In genomic region chr14:24863116-24863515, GRCm38 (mm10) we compare ENCODE assay signal across 17 mouse cellular contexts.
DNase-seq lines count a peak whose midpoint lies in the region; ATAC-seq lines count a peak whose summit lies in the region.
"Had no signal": no experiment of that assay in that cellular context is flagged by ENCODE, and none has a peak within 500 bp of the region (broad histone marks: within the 10 kb centered on the region; RNA-seq: fewer than 3 reads in every experiment).

No protein-coding gene starts in this region.

- H3K4me3 ChIP-seq in forebrain, embryonic 14.5 days (ENCODE audit: low read depth, low read length): no peak overlapping the region
- no peak overlapping the region for H3K4me3 ChIP-seq in forebrain, embryonic 13.5 days
- H3K4me3 ChIP-seq in hindbrain, embryonic 10.5 days: no peak overlapping the region
- no peak overlapping the region for H3K4me3 ChIP-seq in hindbrain, embryonic 14.5 days (replicated peaks; ENCODE audit: low read length)
- H3K4me3 ChIP-seq: hindbrain, embryonic 13.5 days; intestine, embryonic 15.5 days; midbrain, embryonic 13.5 days had no signal

- ATAC-seq in forebrain, embryonic 14.5 days: peak; percentile 29; the same call in 1 of the 2 replicates
- no peak for ATAC-seq in forebrain, embryonic 13.5 days
- ATAC-seq in hindbrain, embryonic 14.5 days (ENCODE audit: low FRiP score): no peak
- ATAC-seq: intestine, embryonic 15.5 days; lung, postnatal 0 days; midbrain, embryonic 13.5 days had no signal

- no peaks in the 10 kb centered on the region for H3K36me3 ChIP-seq in forebrain, embryonic 14.5 days (ENCODE audit: control insufficient read depth, insufficient read depth, low read length)
- no peaks in the 10 kb centered on the region for H3K36me3 ChIP-seq in forebrain, embryonic 13.5 days (ENCODE audit: poor library complexity, severe bottlenecking)
- H3K36me3 ChIP-seq in hindbrain, embryonic 10.5 days: no peaks in the 10 kb centered on the region
- H3K36me3 ChIP-seq in hindbrain, embryonic 14.5 days (replicated peaks; ENCODE audit: control insufficient read depth, insufficient read depth): no peaks in the 10 kb centered on the region
- H3K36me3 ChIP-seq: hindbrain, embryonic 13.5 days; intestine, embryonic 15.5 days; midbrain, embryonic 13.5 days had no signal

- no peak for DNase-seq in forebrain, embryonic 14.5 days (ENCODE audit: low spot score)
- DNase-seq in hindbrain, embryonic 10.5 days (ENCODE audit: low spot score): no peak
- DNase-seq in hindbrain, embryonic 14.5 days (ENCODE audit: low spot score): no peak
- DNase-seq in right cerebral cortex, postnatal 4 days: peak; percentile 20
- no peak for DNase-seq in right cerebral cortex, postnatal 25 days
- DNase-seq in retina, embryonic 14.5 days (ENCODE audit: low spot score): no peak
- DNase-seq: adrenal gland, postnatal 14 days; cerebellum, postnatal 36 days; heart, adult 18-20 months; liver; thymus, adult 18-20 months; thymus, postnatal 4 days had no signal

- H3K4me2 ChIP-seq in forebrain, embryonic 14.5 days (ENCODE audit: low read length): no peak overlapping the region
- no peak overlapping the region for H3K4me2 ChIP-seq in forebrain, embryonic 13.5 days
- no peak overlapping the region for H3K4me2 ChIP-seq in hindbrain, embryonic 14.5 days (replicated peaks)
- H3K4me2 ChIP-seq: hindbrain, embryonic 13.5 days; intestine, embryonic 15.5 days; midbrain, embryonic 13.5 days had no signal

- WGBS in forebrain, embryonic 14.5 days: 59% methylated on average over 8 of the region's 8 CpGs
- WGBS in forebrain, embryonic 13.5 days: 60% methylated on average over 8 of the region's 8 CpGs
- WGBS in hindbrain, embryonic 10.5 days: 85% methylated on average over 8 of the region's 8 CpGs
- 67% methylated on average over 8 of the region's 8 CpGs for WGBS in hindbrain, embryonic 14.5 days

- H3K27ac ChIP-seq in forebrain, embryonic 14.5 days (ENCODE audit: low read depth, low read length): no peak overlapping the region
- no peak overlapping the region for H3K27ac ChIP-seq in forebrain, embryonic 13.5 days
- H3K27ac ChIP-seq in hindbrain, embryonic 10.5 days: 0 out of 2 replicates have a peak overlapping the region, but pooled peaks have one; percentile 12
- H3K27ac ChIP-seq in hindbrain, embryonic 14.5 days: no peak overlapping the region
- H3K27ac ChIP-seq: hindbrain, embryonic 13.5 days; intestine, embryonic 15.5 days; midbrain, embryonic 13.5 days had no signal

- H3K9ac ChIP-seq in forebrain, embryonic 14.5 days (ENCODE audit: low read length): no peak overlapping the region
- no peak overlapping the region for H3K9ac ChIP-seq in forebrain, embryonic 13.5 days
- no peak overlapping the region for H3K9ac ChIP-seq in hindbrain, embryonic 14.5 days
- H3K9ac ChIP-seq: hindbrain, embryonic 13.5 days; intestine, embryonic 15.5 days; midbrain, embryonic 13.5 days had no signal

- peaks cover 2% of the 10 kb centered on the region; the same call in 1 of the 2 replicates for H3K4me1 ChIP-seq in forebrain, embryonic 14.5 days (ENCODE audit: control insufficient read depth, insufficient read depth, low read length)
- H3K4me1 ChIP-seq in forebrain, embryonic 13.5 days: peaks cover 9% of the 10 kb centered on the region
- peaks cover 16% of the 10 kb centered on the region for H3K4me1 ChIP-seq in hindbrain, embryonic 10.5 days (replicated peaks)
- no peaks in the 10 kb centered on the region; the same call in 1 of the 2 replicates for H3K4me1 ChIP-seq in hindbrain, embryonic 14.5 days (replicated peaks; ENCODE audit: control insufficient read depth, insufficient read depth, low read length)

- H3K27me3 ChIP-seq in forebrain, embryonic 14.5 days (replicated peaks; ENCODE audit: control insufficient read depth, insufficient read depth, low read length): no peaks in the 10 kb centered on the region
- H3K27me3 ChIP-seq in forebrain, embryonic 13.5 days: 0 out of 2 replicates have a peak, but pooled peaks cover under 1% of the 10 kb centered on the region
- H3K27me3 ChIP-seq in hindbrain, embryonic 10.5 days (ENCODE audit: insufficient read depth, poor library complexity, severe bottlenecking): no peaks in the 10 kb centered on the region
- no peaks in the 10 kb centered on the region for H3K27me3 ChIP-seq in hindbrain, embryonic 14.5 days (ENCODE audit: control insufficient read depth, insufficient read depth, low read length)
- H3K27me3 ChIP-seq: intestine, embryonic 15.5 days; midbrain, embryonic 13.5 days had no signal

- no peaks in the 10 kb centered on the region for H3K9me3 ChIP-seq in forebrain, embryonic 14.5 days (replicated peaks; ENCODE audit: control insufficient read depth, low read length)
- H3K9me3 ChIP-seq in forebrain, embryonic 13.5 days (replicated peaks): no peaks in the 10 kb centered on the region
- no peaks in the 10 kb centered on the region for H3K9me3 ChIP-seq in hindbrain, embryonic 10.5 days
- no peaks in the 10 kb centered on the region for H3K9me3 ChIP-seq in hindbrain, embryonic 14.5 days (ENCODE audit: control insufficient read depth, low read length)
- H3K9me3 ChIP-seq: hindbrain, embryonic 13.5 days; intestine, embryonic 15.5 days; midbrain, embryonic 13.5 days had no signal
